Mouse (Mus musculus): Measurements from ENCODE around the gene Has1. TPM values are rescaled to one million over a fixed set of nuclear protein-coding genes. Genes with fewer than 3 reads are reported as not detected.

The Has1 gene
- polyA plus RNA-seq, 1 experiment from 2014 or later, result 0.71 TPM

DNA sequence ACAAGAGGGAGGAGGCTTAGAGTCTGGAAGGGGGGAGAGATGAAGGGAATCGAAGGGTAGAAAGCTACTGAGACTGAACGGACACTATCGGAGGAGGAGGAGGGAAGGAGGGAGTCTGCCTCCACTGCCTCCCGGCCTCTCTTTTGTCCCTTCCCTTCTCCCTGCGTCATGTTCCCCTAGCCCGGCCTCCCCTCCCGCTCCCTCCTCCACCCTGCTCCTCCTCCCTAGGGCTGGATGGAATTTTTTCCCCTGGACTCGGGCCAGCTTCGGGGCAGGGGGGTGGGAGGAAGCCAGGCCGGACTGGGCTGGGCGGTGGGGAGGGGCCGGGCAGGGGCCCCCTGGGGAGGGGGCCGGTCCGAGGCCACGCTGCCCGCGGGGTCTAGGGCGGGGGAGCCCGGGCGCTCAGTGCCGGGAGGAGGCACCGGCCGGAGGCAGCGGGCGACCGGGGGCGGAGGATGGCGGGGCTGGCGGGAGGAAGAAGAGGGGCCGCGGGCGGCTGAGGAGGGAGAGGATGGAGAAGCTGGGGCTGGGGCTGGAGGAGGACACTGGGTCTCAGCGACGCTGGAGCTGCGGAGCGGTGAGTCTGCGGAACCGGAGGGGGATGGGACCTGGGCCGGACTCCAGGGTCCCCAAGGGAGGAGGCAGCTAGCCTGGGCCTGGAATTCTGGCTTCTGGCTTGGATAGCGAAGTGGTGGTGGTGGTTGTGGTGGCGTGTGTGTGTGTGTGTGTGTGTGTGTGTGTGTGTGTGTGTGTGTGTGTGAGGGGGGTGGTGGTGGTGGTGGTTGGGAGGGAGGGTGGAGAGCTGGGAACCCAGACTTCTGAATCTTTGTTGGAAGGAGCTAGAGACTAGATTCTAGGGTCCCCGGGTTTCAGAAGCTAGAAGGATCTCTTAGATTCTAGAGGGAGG lies 28.0 kb downstream of the Has1 start, which contains the start of gene Spaca6:
Gene Spaca6, plus strand, starts transcription at position 408 of the 907 bp plus-strand sequence.
- no peaks in the 10 kb centered on the region for H3K27me3 ChIP-seq
- ATAC-seq (replicated peaks), result peak; percentile 87
- peak within 1 kb of the TSS; percentile 100 for H3K27ac ChIP-seq (replicated peaks)

DNA sequence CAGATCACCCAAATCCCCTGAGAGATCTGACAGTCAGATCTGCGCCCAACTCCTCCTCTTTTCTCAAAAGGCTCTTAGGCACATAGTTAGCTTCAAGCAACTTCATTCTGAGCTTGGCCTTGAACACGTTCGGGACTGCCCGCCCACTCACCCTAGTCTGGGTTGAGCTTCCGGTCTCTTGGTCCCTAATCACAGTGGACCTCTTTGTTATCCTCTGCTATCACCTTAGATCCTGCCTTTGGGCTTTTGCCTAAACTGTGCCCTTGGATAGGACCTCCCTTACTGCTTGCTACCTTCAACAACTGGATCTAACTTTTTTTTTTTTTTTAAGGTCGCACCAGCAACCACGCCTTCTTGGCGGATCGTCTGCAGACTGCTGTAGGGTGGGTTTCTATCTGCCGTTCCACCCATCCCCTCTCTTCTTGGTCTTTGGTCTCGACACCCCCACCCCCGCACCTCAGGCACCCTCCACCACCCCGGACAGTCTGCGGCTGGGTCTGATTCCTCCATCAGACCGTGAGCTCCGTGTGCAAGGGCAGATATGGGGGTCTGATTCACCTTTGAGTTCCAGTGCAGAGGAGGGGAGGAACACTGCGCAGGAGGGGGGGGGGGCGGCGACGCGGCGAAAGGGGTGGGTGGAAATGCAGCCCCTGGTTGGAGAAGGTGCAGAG lies 28.9 kb downstream of the Has1 start:
- WGBS, result under 1% methylated on average over 19 of the region's 22 CpGs
- peak overlapping the region; percentile 99 for H3K9ac ChIP-seq (replicated peaks)
- peak overlapping the region; percentile 82 for H3K4me2 ChIP-seq (replicated peaks)
- 0 out of 2 replicates have a peak, but pooled peaks cover under 1% of the 10 kb centered on the region for H3K36me3 ChIP-seq
- peak; percentile 38 for ATAC-seq (replicated peaks)
- peak overlapping the region; percentile 95 for H3K4me3 ChIP-seq
- H3K27ac ChIP-seq (replicated peaks), result peak overlapping the region; percentile 100
- peaks cover 23% of the 10 kb centered on the region for H3K4me1 ChIP-seq
- H3K9me3 ChIP-seq, result no peaks in the 10 kb centered on the region
- H3K27me3 ChIP-seq, result no peaks in the 10 kb centered on the region

More for the DNA sequence above, 28.0 kb downstream of the Has1 start, which contains the start of gene Spaca6:
- Histone ChIP-seq H3K9me3 (no peaks in the 10 kb centered on the region), H3K4me1 (peaks cover 31% of the 10 kb centered on the region), H3K4me3 (peak within 1 kb of the TSS; percentile 95), H3K9ac (replicated peaks) (peak within 1 kb of the TSS; percentile 99), H3K36me3 (peaks cover 6% of the 10 kb centered on the region; the same call in 1 of the 2 replicates), H3K4me2 (replicated peaks) (peak within 1 kb of the TSS; percentile 82)
- 1% methylated on average over 41 of the region's 42 CpGs for WGBS

DNA sequence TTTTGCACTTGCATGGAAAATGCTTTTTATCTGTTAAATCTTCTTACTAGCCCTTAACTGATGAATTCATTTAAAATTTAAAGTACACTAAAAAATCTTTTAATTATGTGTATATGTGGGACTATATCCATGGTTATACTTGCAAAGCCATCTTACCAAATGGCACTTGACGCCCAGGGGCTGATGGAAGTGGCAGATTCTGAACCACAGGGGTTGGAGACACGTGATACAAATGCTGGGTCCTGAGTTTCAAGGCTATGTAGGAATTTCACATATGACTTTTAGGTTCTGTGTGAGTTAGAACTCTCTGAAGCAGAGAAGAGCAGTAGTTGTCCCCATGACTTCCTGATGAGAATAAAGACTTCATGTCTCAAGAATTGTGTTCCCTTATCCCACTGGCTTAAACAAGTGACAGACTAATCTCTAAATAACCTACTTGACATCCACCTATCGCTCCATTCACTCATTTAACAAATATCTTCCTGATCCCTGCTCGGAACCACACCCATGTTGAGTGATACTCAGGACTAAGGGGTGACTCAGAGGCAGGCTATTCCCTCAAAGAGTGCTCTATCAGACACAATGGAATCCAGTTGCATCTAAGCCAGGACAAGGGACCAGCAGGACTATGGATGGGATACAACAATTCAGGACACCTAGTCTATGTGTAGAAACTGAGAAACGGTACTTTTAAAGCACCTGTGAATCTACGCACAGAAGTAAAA lies 31.2 kb downstream of the Has1 start:
- Histone ChIP-seq H3K4me3 (no peak overlapping the region), H3K36me3 (no peaks in the 10 kb centered on the region), H3K27me3 (no peaks in the 10 kb centered on the region), H3K9ac (replicated peaks) (no peak overlapping the region), H3K27ac (replicated peaks) (no peak overlapping the region), H3K4me2 (replicated peaks) (no peak overlapping the region), H3K9me3 (no peaks in the 10 kb centered on the region), H3K4me1 (peaks cover 5% of the 10 kb centered on the region)
- WGBS, result 88% methylated on average over 6 of the region's 6 CpGs
- no peak for ATAC-seq (replicated peaks)

DNA sequence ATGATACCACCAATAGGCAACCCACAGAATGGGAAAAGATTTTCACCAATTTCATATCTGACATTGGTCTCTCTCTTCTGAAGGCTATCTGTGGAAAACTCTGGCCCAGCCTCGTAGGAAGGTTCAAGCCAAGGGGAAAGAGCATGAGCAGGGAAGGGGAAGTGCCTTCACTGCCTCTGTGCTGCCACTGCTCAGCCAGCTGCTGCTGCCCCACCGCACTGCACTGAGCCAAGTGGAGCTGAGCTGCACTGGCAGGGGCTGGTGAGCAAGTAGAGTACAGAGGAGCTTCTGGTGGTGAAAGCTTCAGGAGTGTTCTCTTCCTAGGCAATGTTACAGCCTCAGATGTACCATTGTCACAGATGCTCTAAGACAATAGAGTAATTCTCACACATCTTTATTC lies 59.5 kb downstream of the Has1 start:
- H3K4me2 ChIP-seq (replicated peaks), result no peak overlapping the region
- H3K4me1 ChIP-seq, result no peaks in the 10 kb centered on the region
- 53% methylated on average over 2 of the region's 2 CpGs for WGBS
- H3K9ac ChIP-seq (replicated peaks), result no peak overlapping the region
- H3K27ac ChIP-seq (replicated peaks), result no peak overlapping the region
- H3K36me3 ChIP-seq, result no peaks in the 10 kb centered on the region
- H3K27me3 ChIP-seq, result no peaks in the 10 kb centered on the region
- no peak overlapping the region for H3K4me3 ChIP-seq
- ATAC-seq (replicated peaks), result no peak
- no peaks in the 10 kb centered on the region for H3K9me3 ChIP-seq

MicroRNA genes within 50 kb of the gene (microRNA counts, 519-probe panel; counts per million panel counts)
- microRNA mmu-let-7e (4,380 counts per million, percentile 95 among the panel's probes with 10 or more counts), microRNA mmu-miR-125a-3p (3,007 counts per million, percentile 72 among the panel's probes with 10 or more counts), microRNA mmu-miR-125a-5p (4,754 counts per million, percentile 97 among the panel's probes with 10 or more counts), microRNA mmu-miR-99b (3,881 counts per million, percentile 91 among the panel's probes with 10 or more counts)

Small RNAs within 50 kb of the gene (microRNA-seq; reads per million reads assigned to microRNA genes)
- gene Gm25927, result not detected
- gene Mir125a, result 6,338 reads per million, percentile 93 among the genes with 10 or more reads in this experiment
- 23,835 reads per million, percentile 98 among the genes with 10 or more reads in this experiment for gene Mir99b
- not detected for gene Mirlet7e

Other genes starting within 250 kb of the Has1 start
- 9.6 and 11.0 TPM in 2 replicates for gene Lnpep, start 230.2 kb downstream of the Has1 start, polyA plus RNA-seq (2015; fragmentation: Nextera tagmentation; extraction: Ambion mirVana)
- gene Vmn2r90, start 151.5 kb downstream of the Has1 start, polyA plus RNA-seq (2015; fragmentation: Nextera tagmentation; extraction: Ambion mirVana), result not detected in 2 replicates
- gene Spaca6, start 28.0 kb downstream of the Has1 start, polyA plus RNA-seq (2015; fragmentation: Nextera tagmentation; extraction: Ambion mirVana), result 26.8 and 27.1 TPM in 2 replicates
- gene Fpr1, start 28.7 kb upstream of the Has1 start, polyA plus RNA-seq (2015; fragmentation: Nextera tagmentation; extraction: Ambion mirVana), result not detected in 2 replicates
- gene Fpr2, start 32.6 kb upstream of the Has1 start, polyA plus RNA-seq (2015; fragmentation: Nextera tagmentation; extraction: Ambion mirVana), result not detected in 2 replicates
- not detected in 2 replicates for gene Fpr3, start 32.6 kb upstream of the Has1 start, polyA plus RNA-seq (2015; fragmentation: Nextera tagmentation; extraction: Ambion mirVana)
- not detected in 2 replicates for gene Fpr-rs4, start 166.5 kb upstream of the Has1 start, polyA plus RNA-seq (2015; fragmentation: Nextera tagmentation; extraction: Ambion mirVana)
- gene Vmn2r124, start 194.2 kb upstream of the Has1 start, polyA plus RNA-seq (2015; fragmentation: Nextera tagmentation; extraction: Ambion mirVana), result not detected in 2 replicates
- not detected in 2 replicates for gene Vmn2r91, start 229.8 kb upstream of the Has1 start, polyA plus RNA-seq (2015; fragmentation: Nextera tagmentation; extraction: Ambion mirVana)